Mouse (Mus musculus): ENCODE measurements around the gene Grb7. TPM values are rescaled to one million over a fixed set of nuclear protein-coding genes. Genes with fewer than 3 reads are reported as not detected.

Grb7 gene
- polyA plus RNA-seq, 1 experiment from 2014 or later: 4.4 TPM

DNA sequence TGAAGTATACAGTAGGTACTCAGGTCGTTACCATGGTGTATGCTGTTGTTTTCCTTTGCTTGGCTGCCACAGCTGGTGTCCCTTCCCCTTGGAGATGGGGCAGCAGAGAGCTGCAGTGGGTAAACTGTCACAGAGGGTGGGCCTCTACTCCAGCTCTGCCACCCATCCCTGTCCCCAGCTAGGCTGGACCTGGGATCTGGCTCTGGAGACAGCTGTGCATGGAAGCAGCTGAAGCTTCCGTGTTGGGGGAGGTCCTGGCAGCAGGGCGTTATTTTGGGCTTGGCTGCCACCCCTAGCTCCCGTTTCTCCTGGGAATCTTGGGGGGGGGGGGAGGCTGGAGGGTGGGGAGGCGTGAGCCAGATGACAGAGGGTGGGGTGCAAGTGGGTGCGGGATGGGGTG, 27.9 kb upstream of the Grb7 start:
- H3K36me3 ChIP-seq: peaks cover 9% of the 10 kb centered on the region; the same call in 1 of the 2 replicates
- no peak overlapping the region; the same call in 1 of the 2 replicates for H3K9ac ChIP-seq
- no peak overlapping the region for H3K4me2 ChIP-seq (replicated peaks)
- peaks cover 2% of the 10 kb centered on the region; the same call in 1 of the 2 replicates for H3K27me3 ChIP-seq
- peaks cover 11% of the 10 kb centered on the region for H3K4me1 ChIP-seq
- WGBS: 69% methylated on average over 6 of the region's 6 CpGs
- ATAC-seq (ENCODE audit: low FRiP score): no peak
- H3K4me3 ChIP-seq: no peak overlapping the region
- no peak overlapping the region for H3K27ac ChIP-seq
- no peaks in the 10 kb centered on the region for H3K9me3 ChIP-seq (replicated peaks)

DNA sequence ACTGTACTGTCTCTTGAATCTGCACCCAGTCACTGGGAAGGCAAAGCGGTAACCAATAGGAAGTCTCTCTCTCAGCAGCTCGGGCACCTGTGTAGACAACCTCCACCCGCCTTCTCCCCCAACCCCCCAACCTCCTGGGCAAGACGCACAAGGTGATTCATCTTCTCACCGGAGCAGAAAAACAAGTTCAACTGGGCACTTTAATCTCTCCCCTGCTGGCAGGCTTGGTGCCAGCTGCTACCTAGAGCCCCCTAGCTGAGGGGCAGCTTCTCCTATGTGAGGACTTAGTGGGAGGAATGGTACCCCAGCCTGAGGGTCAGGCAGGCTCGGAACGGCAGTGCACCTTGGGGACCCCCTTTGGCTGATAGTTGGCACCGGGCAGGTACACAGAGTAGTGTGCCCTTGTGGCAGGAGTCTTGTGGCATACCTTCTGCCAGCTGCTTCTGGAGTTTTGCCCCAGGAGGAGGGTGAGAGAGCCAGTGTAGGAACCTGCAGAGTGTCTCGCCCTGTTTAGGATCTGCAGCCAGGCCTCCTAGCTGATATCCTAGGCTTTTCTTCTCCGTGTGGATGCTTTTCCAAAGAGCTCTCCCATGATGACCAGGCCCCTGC, 27.2 kb upstream of the Grb7 start:
- WGBS: 81% methylated on average over 10 of the region's 10 CpGs
- Histone ChIP-seq H3K36me3 (peaks cover 9% of the 10 kb centered on the region; the same call in 1 of the 2 replicates), H3K27ac (no peak overlapping the region), H3K27me3 (peaks cover 2% of the 10 kb centered on the region; the same call in 1 of the 2 replicates), H3K9me3 (replicated peaks) (no peaks in the 10 kb centered on the region), H3K4me2 (replicated peaks) (no peak overlapping the region), H3K4me1 (peaks cover 4% of the 10 kb centered on the region), H3K4me3 (no peak overlapping the region), H3K9ac (no peak overlapping the region)
- no peak for ATAC-seq (ENCODE audit: low FRiP score)

DNA sequence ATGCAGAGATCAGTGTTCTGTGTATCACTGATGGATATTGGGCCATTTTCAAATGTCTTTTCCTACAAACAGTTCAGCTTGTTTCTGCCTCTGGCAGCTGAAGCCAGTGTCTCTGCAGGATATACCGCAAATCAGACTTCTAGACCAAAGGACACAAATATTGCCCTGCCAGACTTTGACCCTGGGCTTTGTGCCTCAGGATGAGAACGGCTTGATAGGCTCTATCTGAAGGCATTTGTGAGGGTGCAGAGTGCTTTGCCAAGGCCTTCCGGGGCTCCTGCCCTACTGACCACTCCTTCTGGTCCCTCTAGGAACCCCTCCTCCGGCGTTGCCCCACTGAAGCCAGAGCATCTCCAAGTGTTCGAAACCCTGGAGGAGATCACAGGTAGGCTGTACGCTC, 19.6 kb upstream of the Grb7 start:
- no peaks in the 10 kb centered on the region for H3K27me3 ChIP-seq

DNA sequence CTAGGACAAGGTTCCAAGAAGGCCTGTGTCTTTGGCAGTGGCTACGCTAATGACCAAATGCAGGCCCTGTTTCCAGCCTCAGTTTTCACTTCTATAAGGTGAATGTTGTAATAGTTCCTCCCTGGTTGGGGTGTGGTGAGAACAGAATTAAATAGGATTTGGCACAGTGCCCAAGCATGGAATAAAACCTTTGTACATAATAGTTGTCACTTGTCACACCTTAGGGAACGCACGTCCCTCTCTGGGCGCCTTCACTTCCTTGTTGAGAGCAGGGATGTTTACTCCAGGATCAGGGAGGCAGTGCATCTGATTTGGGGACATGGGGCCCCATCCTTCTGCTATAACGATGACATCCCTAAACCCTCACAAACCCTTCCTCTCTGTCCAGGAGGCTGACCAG, 17.8 kb upstream of the Grb7 start:
- no peaks in the 10 kb centered on the region for H3K27me3 ChIP-seq
- no peak overlapping the region for H3K9ac ChIP-seq
- WGBS: 90% methylated on average over 5 of the region's 5 CpGs
- H3K9me3 ChIP-seq (replicated peaks): no peaks in the 10 kb centered on the region
- no peak overlapping the region for H3K27ac ChIP-seq
- H3K4me3 ChIP-seq: no peak overlapping the region
- no peak for ATAC-seq (ENCODE audit: low FRiP score)
- peaks cover 11% of the 10 kb centered on the region for H3K36me3 ChIP-seq
- H3K4me2 ChIP-seq (replicated peaks): no peak overlapping the region
- H3K4me1 ChIP-seq: no peaks in the 10 kb centered on the region

More for the DNA sequence above, 19.6 kb upstream of the Grb7 start:
- 93% methylated on average over 7 of the region's 7 CpGs for WGBS
- H3K4me2 ChIP-seq (replicated peaks): no peak overlapping the region
- H3K27ac ChIP-seq: no peak overlapping the region
- H3K4me3 ChIP-seq: no peak overlapping the region
- H3K9me3 ChIP-seq (replicated peaks): no peaks in the 10 kb centered on the region
- peaks cover 13% of the 10 kb centered on the region; the same call in 1 of the 2 replicates for H3K36me3 ChIP-seq
- no peak for ATAC-seq (ENCODE audit: low FRiP score)
- H3K9ac ChIP-seq: no peak overlapping the region
- no peaks in the 10 kb centered on the region for H3K4me1 ChIP-seq

DNA sequence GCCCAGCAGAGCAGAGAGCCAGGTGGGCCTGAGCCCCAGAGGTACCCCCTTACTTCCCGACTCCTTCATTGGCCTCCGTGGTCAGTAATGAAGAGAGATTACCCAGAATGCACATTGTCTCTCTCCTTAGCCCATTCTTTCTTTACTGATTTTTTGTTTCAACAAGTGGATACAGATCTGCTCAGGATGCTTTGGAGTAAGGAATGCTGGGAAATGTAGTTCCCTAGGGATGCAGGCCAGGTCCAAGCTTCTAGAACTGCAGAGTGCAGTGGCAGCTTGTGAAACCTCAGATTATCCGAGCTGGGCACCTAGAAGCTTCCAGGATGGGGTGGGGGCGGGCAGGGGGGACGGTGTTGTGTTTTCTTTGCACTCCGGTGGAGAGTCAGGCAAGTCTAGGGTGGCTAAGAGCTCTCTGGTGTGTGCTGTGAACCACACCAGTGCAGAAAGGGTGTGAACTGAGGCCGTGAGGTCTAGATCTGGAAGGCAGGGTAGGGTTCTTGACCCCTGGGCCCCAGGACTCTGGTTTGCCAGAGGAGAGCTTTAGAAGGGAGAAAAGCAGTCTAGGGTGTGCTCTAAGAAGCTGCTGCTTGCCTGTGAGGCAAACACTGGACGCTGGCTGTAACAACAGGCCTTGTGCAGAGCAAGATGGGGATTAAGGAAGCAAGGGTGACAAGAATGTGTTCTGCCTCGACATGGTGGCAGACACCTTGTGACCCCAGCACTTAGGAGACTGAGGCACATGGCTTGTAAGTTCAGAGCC, 14.3 kb upstream of the Grb7 start:
- H3K4me1 ChIP-seq: no peaks in the 10 kb centered on the region
- H3K4me3 ChIP-seq: no peak overlapping the region
- H3K9me3 ChIP-seq (replicated peaks): no peaks in the 10 kb centered on the region
- peaks cover 37% of the 10 kb centered on the region for H3K36me3 ChIP-seq
- H3K4me2 ChIP-seq (replicated peaks): no peak overlapping the region
- no peak overlapping the region for H3K9ac ChIP-seq
- no peak overlapping the region for H3K27ac ChIP-seq
- 84% methylated on average over 9 of the region's 9 CpGs for WGBS
- no peaks in the 10 kb centered on the region for H3K27me3 ChIP-seq
- no peak for ATAC-seq (ENCODE audit: low FRiP score)

DNA sequence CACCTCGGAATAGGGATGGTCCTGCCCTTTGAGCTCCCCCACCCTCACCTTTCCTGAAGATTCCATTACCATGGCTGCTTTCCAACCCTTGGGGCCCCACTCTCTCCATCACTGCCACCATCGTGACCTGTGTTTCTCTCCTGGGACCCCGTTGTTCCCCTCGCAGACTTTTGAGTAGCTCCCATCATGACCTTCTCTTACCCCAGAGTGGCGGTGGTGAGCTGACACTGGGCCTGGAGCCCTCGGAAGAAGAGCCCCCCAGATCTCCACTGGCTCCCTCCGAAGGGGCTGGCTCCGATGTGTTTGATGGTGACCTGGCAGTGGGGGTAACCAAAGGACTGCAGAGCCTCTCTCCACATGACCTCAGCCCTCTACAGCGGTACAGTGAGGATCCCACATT, 10.5 kb upstream of the Grb7 start:
- no peaks in the 10 kb centered on the region for H3K9me3 ChIP-seq (replicated peaks)

DNA sequence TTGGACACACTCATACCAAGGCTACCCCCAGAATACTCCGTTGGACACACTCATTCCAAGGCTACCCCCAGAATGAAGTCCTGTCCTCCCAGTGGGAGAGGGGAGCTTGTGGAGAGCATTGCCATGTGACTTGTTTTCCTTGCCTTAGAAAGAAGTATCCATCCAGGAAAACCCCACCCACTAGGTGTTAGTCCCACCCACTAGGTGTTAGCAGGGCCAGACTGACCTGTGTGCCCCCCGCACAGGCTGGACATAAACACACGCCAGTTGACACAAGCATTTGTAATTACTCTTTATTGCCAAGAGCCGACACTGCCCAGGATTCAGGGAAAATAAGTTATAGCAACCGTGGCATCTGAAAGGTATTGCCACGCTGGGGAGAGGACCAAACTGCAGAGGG, 8.8 kb upstream of the Grb7 start:
- H3K27ac ChIP-seq: no peak overlapping the region
- H3K9ac ChIP-seq: no peak overlapping the region
- no peak overlapping the region for H3K4me3 ChIP-seq
- ATAC-seq (ENCODE audit: low FRiP score): no peak
- H3K4me2 ChIP-seq (replicated peaks): no peak overlapping the region
- WGBS: 89% methylated on average over 6 of the region's 6 CpGs
- H3K27me3 ChIP-seq: no peaks in the 10 kb centered on the region
- peaks cover 40% of the 10 kb centered on the region for H3K36me3 ChIP-seq
- H3K4me1 ChIP-seq: peaks cover 8% of the 10 kb centered on the region
- H3K9me3 ChIP-seq (replicated peaks): no peaks in the 10 kb centered on the region

More for the DNA sequence above, 10.5 kb upstream of the Grb7 start:
- no peaks in the 10 kb centered on the region for H3K27me3 ChIP-seq
- no peak overlapping the region for H3K9ac ChIP-seq
- H3K36me3 ChIP-seq: peaks cover 40% of the 10 kb centered on the region
- 92% methylated on average over 9 of the region's 9 CpGs for WGBS
- no peak for ATAC-seq (ENCODE audit: low FRiP score)
- no peak overlapping the region for H3K27ac ChIP-seq
- H3K4me1 ChIP-seq: peaks cover 8% of the 10 kb centered on the region
- H3K4me3 ChIP-seq: no peak overlapping the region
- no peak overlapping the region for H3K4me2 ChIP-seq (replicated peaks)

DNA sequence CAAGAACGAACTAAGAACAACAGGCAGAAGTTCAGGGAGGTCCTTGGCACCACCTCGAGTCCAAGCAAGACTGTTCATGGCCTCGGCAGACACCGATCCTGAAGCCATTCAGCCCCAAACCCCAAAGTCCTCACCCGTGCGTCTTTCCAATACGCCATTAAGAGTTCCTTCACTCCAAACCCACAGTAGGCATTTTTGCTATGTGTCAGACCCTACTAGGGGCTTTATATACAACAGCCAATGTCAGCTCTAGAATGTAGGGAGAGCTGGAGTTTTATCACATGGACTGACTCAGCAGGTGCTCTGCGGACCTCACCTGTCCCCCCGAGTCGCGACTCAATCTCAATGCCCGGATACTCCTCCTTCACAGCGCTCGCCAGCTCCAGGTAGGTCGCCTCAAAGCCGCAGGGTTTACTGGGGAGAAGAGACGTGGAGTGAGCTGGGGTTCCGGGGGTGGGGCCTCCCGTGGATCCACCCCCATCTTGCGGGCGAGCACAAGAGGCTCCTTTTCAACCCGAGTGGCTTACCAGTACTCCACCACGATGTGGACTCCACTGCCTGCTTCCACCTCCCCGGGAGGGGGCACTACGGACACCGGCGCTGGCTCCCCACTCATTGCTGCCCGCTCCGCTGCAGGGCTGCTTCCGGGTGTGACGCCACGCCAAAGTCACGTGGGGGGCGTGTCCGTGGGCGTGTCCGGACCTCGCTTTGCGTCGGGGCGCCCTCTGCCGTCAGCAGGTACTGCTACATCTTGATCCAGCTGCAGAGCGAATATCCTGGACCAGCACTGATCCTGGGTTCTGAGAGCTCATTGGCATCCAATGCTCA, 7.6 kb upstream of the Grb7 start, which contains the start of gene Mien1:
TSS of gene Mien1 (minus strand) at position 661 of the 828 bp plus-strand sequence.
- H3K27ac ChIP-seq: peak within 1 kb of the TSS; percentile 72
- peak within 1 kb of the TSS; percentile 67 for H3K9ac ChIP-seq
- H3K27me3 ChIP-seq: no peaks in the 10 kb centered on the region
- H3K4me3 ChIP-seq: peak within 1 kb of the TSS; percentile 81
- peak; percentile 89 for ATAC-seq (ENCODE audit: low FRiP score)
- H3K4me2 ChIP-seq (replicated peaks): peak within 1 kb of the TSS; percentile 83
- peaks cover 8% of the 10 kb centered on the region for H3K4me1 ChIP-seq
- H3K36me3 ChIP-seq: peaks cover 32% of the 10 kb centered on the region
- WGBS: 4% methylated on average over 43 of the region's 43 CpGs
- H3K9me3 ChIP-seq (replicated peaks): no peaks in the 10 kb centered on the region

DNA sequence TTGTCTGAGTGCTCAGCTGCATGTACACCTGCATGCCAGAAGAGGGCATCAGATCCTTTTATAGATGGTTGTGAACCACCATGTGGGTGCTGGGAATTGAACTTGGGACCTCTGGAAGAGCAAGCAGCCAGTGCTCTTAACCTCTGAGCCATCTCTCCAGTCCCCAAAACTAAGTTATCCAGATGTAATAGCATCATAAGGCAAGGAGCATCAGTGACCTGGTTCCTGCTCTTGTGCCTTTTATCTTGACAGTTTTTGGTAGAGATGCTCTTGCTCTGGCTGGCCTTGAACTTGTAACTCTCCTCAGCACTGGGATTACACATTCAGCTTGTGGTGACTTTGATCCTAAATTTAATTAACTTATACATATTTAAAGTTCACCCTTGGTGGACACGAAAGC, 2.5 kb upstream of the Grb7 start:
- Histone ChIP-seq H3K4me1 (peaks cover 14% of the 10 kb centered on the region), H3K4me2 (replicated peaks) (no peak overlapping the region), H3K36me3 (no peaks in the 10 kb centered on the region), H3K27ac (no peak overlapping the region), H3K4me3 (no peak overlapping the region), H3K9ac (no peak overlapping the region), H3K27me3 (peaks cover 38% of the 10 kb centered on the region), H3K9me3 (replicated peaks) (no peaks in the 10 kb centered on the region)
- WGBS: 100% methylated on average over 1 of the region's 1 CpGs
- ATAC-seq (ENCODE audit: low FRiP score): no peak

DNA sequence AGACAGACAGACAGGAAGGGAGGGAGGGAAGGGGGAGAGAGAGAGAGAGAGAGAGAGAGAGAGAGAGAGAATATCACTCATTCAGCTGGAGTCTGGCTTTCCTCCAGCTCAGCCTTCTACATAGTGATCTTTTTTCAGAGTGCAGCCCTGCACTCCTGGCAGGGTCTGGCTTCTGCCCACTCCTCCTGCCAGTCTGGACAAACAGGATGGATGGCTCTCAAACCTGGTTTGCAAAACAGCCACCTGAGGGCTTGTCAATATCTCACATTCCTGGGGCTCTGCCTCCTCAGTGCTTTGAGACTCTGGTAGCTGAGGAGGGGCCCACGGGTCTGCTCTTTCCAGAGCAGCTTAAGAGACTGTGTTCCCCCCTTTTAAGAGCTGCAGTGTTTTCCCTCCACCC, 956 bp upstream of the Grb7 start:
- peaks cover 46% of the 10 kb centered on the region for H3K27me3 ChIP-seq
- no peak for ATAC-seq (ENCODE audit: low FRiP score)
- H3K4me3 ChIP-seq: no peak overlapping the region
- no peak overlapping the region for H3K9ac ChIP-seq
- H3K36me3 ChIP-seq: no peaks in the 10 kb centered on the region
- WGBS: 41% methylated on average over 1 of the region's 1 CpGs
- H3K27ac ChIP-seq: no peak overlapping the region
- H3K4me2 ChIP-seq (replicated peaks): no peak overlapping the region
- H3K9me3 ChIP-seq (replicated peaks): no peaks in the 10 kb centered on the region
- H3K4me1 ChIP-seq: peaks cover 14% of the 10 kb centered on the region

DNA sequence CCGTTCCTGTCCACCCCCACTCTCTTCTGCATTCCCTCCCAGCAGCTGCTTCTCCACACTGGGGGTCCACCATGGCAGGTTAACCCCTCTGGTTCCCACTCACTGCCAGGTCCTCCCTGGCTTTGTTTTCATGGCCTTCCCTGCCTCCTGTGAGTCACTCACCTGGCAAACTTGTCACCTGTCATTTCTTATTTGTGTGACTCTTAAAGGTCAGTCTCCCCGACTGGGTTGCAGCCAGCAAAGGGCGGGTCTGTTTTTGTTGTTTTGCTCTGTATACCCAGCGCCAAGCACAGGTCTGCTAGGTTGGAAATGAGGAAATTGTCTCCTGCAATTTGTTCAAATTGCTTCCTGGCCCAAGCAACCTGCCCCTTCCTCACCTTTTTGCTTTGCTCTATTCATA, 515 bp upstream of the Grb7 start:
- H3K4me1 ChIP-seq: peaks cover 14% of the 10 kb centered on the region
- 53% methylated on average over 4 of the region's 4 CpGs for WGBS
- ATAC-seq (ENCODE audit: low FRiP score): no peak
- no peak overlapping the region for H3K9ac ChIP-seq
- no peaks in the 10 kb centered on the region for H3K9me3 ChIP-seq (replicated peaks)
- no peak overlapping the region for H3K4me3 ChIP-seq
- no peaks in the 10 kb centered on the region for H3K36me3 ChIP-seq
- no peak overlapping the region for H3K4me2 ChIP-seq (replicated peaks)
- H3K27ac ChIP-seq: no peak overlapping the region
- H3K27me3 ChIP-seq: peaks cover 46% of the 10 kb centered on the region
